Mouse (Mus musculus) ES-E14 (cell line): ENCODE results near the gene Col4a4. TPM values are rescaled to one million over a fixed set of nuclear protein-coding genes. Genes with fewer than 3 reads are reported as not detected.

ENCODE experiments used
- DNase-seq: peaks from one replicate; pipeline ENCODE4 v3.0.0-alpha.2; 2013; ENCODE audit warnings: low read depth, low spot score
- H3K27ac ChIP-seq: 2 replicates; pipeline ENCODE4 v1.5.1; 2012; ENCODE audit warnings: low read depth, mild to moderate bottlenecking, low read length, moderate library complexity, mixed read lengths; ENCODE audit not compliant: poor library complexity, insufficient read depth, severe bottlenecking
- H3K36me3 ChIP-seq: 2 replicates; pipeline ENCODE4 v1.6.1; 2012; ENCODE audit warnings: mild to moderate bottlenecking, low read length, moderate library complexity, mixed read lengths; ENCODE audit not compliant: control insufficient read depth, poor library complexity, insufficient read depth, severe bottlenecking
- H3K4me1 ChIP-seq, 2 experiments: fragments of 150-350 bp in 1 of 2; sonication (generic) in 1 of 2; 2 replicates each; pipeline ENCODE4 v1.6.1; 2012; ENCODE audit warnings: low read length in 2 of 2, mild to moderate bottlenecking in 1 of 2, mixed read lengths in 1 of 2; ENCODE audit not compliant: control insufficient read depth in 2 of 2, insufficient read depth in 2 of 2, poor library complexity in 1 of 2
- H3K4me3 ChIP-seq, 2 experiments: fragments of 150-350 bp in 1 of 2; sonication (generic) in 1 of 2; 2 replicates each; pipeline ENCODE4 v1.5.1; 2012; ENCODE audit warnings: low read length in 2 of 2, low read depth in 1 of 2, mild to moderate bottlenecking in 1 of 2, mixed read lengths in 1 of 2; ENCODE audit not compliant: insufficient read depth in 1 of 2, poor library complexity in 1 of 2, severe bottlenecking in 1 of 2
- H3K9ac ChIP-seq: 2 replicates; pipeline ENCODE4 v1.6.1; 2012; ENCODE audit warnings: low read depth, mild to moderate bottlenecking, low read length, mixed read lengths; ENCODE audit not compliant: poor library complexity, insufficient read depth, severe bottlenecking
- H3K9me3 ChIP-seq: fragments of 150-350 bp; sonication (generic); 2 replicates; pipeline ENCODE4 v1.6.1; 2012; ENCODE audit warnings: low read depth, mild to moderate bottlenecking, low read length; ENCODE audit not compliant: control insufficient read depth, insufficient read depth
- CHD2 ChIP-seq: IDR thresholded peaks from 2 replicates; pipeline ENCODE4 v1.6.1; 2014; ENCODE audit warnings: mild to moderate bottlenecking, low read depth, low read length, inconsistent platforms
- HCFC1 ChIP-seq: IDR thresholded peaks from 2 replicates; pipeline ENCODE4 v1.6.1; 2012; ENCODE audit warnings: low read length, inconsistent platforms, borderline replicate concordance; ENCODE audit not compliant: insufficient read depth
- MAFK ChIP-seq: IDR thresholded peaks from 2 replicates; pipeline ENCODE4 v1.6.1; 2014; ENCODE audit warnings: mild to moderate bottlenecking, low read depth, low read length, inconsistent platforms; ENCODE audit not compliant: insufficient read depth
- ZC3H11A ChIP-seq: IDR thresholded peaks from 2 replicates; pipeline ENCODE4 v1.6.1; 2012; ENCODE audit warnings: low read depth, mild to moderate bottlenecking, inconsistent platforms, low read length, borderline replicate concordance
- ZNF384 ChIP-seq: IDR thresholded peaks from 2 replicates; pipeline ENCODE4 v1.6.1; 2012; ENCODE audit warnings: low read depth, low read length, inconsistent platforms
- in situ Hi-C, 2 experiments: fragments of 600-800 bp; cut with MboI; formaldehyde crosslinking; loops; one replicate each; pipeline ENCODE4 v1.15.1; 2025; ENCODE audit warnings: low sequenced_read_pairs in 2 of 2, inconsistent platforms in 1 of 2; ENCODE audit not compliant: unreplicated experiment in 2 of 2
- total RNA-seq: library from RNA; depleted of rRNA; stranded (reverse); fragments of 300-350 nt; gene quantifications from 2 replicates; pipeline ENCODE4 v1.2.3, GENCODE M21; 2012

Col4a4 gene
- total RNA-seq, 1 experiment: 0.04 TPM

GRCm38 (mm10) chr1:82465321-82465853, 121.3 kb downstream of the Col4a4 start:
- Histone ChIP-seq H3K9me3 (no peaks in the 10 kb centered on the region; the same call in 1 of the 2 replicates), H3K36me3 (no peaks in the 10 kb centered on the region), H3K4me1 (no peaks in the 10 kb centered on the region), H3K27ac (no peak overlapping the region), H3K4me3 (no peak overlapping the region), H3K9ac (no peak overlapping the region)
- in situ Hi-C loops: no loop called here
- TF ChIP-seq ZC3H11A: no peak
- no peak for TF ChIP-seq MAFK
- TF ChIP-seq ZNF384: no peak
- no peak for TF ChIP-seq CHD2
- TF ChIP-seq HCFC1: no peak
- no peak for DNase-seq

DNA sequence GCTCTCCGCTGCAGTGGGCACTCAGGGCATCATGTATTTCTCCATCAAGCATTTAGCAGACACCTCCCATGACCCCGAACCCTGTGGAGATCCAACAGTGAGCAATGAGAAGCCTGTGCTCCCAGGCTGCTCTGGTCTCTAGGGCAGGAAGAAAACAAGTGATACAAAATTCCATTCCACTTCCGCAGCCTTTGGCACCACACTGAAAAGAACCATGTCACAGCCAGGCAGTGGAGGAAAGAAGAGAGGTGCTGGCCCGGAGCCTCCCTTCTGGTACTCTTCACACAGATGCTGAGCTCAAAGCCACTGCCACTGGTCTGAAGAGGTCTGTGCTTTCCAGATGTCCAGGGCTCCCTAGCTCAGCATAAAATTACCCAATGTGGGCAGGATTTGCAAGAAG, 125.6 kb downstream of the Col4a4 start:
- no peaks in the 10 kb centered on the region; the same call in 1 of the 2 replicates for H3K9me3 ChIP-seq
- no peaks in the 10 kb centered on the region for H3K36me3 ChIP-seq
- no peak overlapping the region for H3K9ac ChIP-seq
- in situ Hi-C loops: no loop called here
- TF ChIP-seq CHD2: no peak
- TF ChIP-seq MAFK: no peak
- TF ChIP-seq HCFC1: no peak
- TF ChIP-seq ZC3H11A: no peak
- no peak for TF ChIP-seq ZNF384
- no peak overlapping the region for H3K27ac ChIP-seq
- no peak for DNase-seq
- H3K4me1 ChIP-seq: no peaks in the 10 kb centered on the region
- H3K4me3 ChIP-seq: no peak overlapping the region

- in situ Hi-C loops: no loop called here
- DNase-seq: no peak
- Histone ChIP-seq H3K4me3 (no peak overlapping the region), H3K9me3 (no peaks in the 10 kb centered on the region; the same call in 1 of the 2 replicates), H3K27ac (no peak overlapping the region), H3K4me1 (no peaks in the 10 kb centered on the region), H3K9ac (no peak overlapping the region), H3K36me3 (no peaks in the 10 kb centered on the region)
- TF ChIP-seq ZNF384 (no peak), MAFK (no peak), ZC3H11A (no peak), CHD2 (no peak), HCFC1 (no peak)
Observed at GRCm38 (mm10) chr1:82459926-82460325, 126.7 kb downstream of the Col4a4 start.

GRCm38 (mm10) chr1:82459350-82459749, 127.3 kb downstream of the Col4a4 start:
- in situ Hi-C loops: no loop called here
- Histone ChIP-seq H3K4me3 (no peak overlapping the region), H3K4me1 (no peaks in the 10 kb centered on the region), H3K9me3 (no peaks in the 10 kb centered on the region; the same call in 1 of the 2 replicates), H3K36me3 (no peaks in the 10 kb centered on the region), H3K27ac (no peak overlapping the region), H3K9ac (no peak overlapping the region)
- TF ChIP-seq ZNF384 (no peak), HCFC1 (no peak), ZC3H11A (no peak), MAFK (no peak), CHD2 (no peak)
- no peak for DNase-seq

- no peak for TF ChIP-seq MAFK
- no peak for TF ChIP-seq HCFC1
- TF ChIP-seq ZC3H11A: no peak
- TF ChIP-seq CHD2: no peak
- TF ChIP-seq ZNF384: no peak
- Histone ChIP-seq H3K9ac (no peak overlapping the region), H3K9me3 (no peaks in the 10 kb centered on the region), H3K36me3 (no peaks in the 10 kb centered on the region), H3K27ac (no peak overlapping the region), H3K4me3 (no peak overlapping the region), H3K4me1 (no peaks in the 10 kb centered on the region)
- DNase-seq: no peak
- in situ Hi-C loops: no loop called here
Observed at GRCm38 (mm10) chr1:82454031-82454430, 132.6 kb downstream of the Col4a4 start.
